Mouse (Mus musculus): ENCODE results near the gene Camta1. TPM values are rescaled to one million over a fixed set of nuclear protein-coding genes. Genes with fewer than 3 reads are reported as not detected.

Camta1 gene
- polyA plus RNA-seq, 1 experiment: 29.8 TPM

DNA sequence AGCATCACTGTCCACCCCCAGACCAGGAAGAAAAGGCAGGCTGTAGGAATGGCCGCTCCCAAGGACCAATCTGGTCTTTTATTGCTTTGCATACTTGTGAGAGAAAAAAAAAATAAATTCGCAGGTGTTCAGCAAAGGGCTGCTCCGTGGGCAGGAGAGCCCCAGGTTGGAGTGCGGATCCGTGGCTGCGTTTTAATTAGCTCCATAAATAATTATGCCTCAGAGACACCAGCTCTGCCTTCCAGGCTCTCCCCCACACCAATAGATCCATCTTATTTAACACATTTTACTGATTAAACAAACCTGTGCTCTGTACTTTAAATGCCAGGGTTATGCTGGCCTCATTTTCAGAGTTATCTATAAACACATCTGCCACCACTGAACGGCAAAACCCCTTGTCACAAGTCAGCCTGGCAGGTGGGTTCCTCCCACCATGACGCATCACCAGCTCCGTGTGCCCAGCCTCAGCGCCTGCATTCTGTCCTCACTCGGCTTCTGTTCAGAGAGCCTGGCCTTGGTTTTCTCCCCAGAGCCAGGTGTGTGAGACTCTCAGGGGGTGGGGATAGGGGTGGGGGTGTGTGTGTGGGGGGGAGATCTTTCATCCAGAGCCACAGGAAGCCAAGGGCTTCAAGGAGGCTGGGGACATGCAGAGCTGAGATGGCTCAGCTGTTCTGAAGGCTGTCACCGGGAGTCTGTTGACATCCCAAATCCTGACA lies 475.5 kb downstream of the Camta1 start:
- DNase-seq (ENCODE audit: low spot score): no peak

DNA sequence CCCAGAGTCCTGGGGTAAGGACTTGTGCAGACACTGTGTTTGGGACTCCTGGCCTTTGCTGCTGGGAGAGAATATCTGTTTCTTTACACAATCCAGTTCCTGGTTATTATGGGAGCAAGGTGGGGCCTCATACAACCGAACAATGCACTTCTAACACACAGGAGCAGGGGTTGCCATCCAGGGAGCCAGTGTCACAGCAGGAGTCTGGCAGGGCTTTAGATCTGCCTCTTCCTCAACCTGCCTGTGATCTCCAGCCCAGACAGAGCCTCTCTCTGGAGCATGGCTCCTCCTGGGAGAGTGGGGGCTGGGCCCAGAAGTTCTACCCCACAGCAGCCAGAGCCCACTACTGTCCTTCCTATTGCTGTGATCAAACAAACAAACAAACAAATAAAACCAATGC lies 483.9 kb downstream of the Camta1 start:
- DNase-seq (ENCODE audit: low spot score): no peak

DNA sequence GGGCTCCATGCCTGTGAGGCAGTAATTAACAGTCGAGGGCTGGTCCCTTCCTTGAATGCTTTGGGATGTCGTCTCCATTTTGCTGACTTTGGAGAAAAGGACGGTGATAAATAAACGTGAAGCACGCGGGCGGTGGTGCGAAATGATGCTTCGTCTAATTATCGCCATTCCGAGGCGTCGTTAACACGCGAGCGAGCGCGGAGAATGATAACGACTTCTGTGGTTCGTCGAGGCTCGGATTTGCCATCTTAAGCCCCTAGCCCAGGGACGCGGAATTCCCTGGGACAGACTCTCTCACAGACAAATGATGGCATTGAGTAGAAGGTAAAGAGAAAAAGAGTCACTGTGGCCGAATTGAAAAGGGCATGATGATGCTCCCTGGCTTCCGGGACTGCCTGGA lies 485.4 kb downstream of the Camta1 start:
- DNase-seq (ENCODE audit: low spot score): no peak

DNA sequence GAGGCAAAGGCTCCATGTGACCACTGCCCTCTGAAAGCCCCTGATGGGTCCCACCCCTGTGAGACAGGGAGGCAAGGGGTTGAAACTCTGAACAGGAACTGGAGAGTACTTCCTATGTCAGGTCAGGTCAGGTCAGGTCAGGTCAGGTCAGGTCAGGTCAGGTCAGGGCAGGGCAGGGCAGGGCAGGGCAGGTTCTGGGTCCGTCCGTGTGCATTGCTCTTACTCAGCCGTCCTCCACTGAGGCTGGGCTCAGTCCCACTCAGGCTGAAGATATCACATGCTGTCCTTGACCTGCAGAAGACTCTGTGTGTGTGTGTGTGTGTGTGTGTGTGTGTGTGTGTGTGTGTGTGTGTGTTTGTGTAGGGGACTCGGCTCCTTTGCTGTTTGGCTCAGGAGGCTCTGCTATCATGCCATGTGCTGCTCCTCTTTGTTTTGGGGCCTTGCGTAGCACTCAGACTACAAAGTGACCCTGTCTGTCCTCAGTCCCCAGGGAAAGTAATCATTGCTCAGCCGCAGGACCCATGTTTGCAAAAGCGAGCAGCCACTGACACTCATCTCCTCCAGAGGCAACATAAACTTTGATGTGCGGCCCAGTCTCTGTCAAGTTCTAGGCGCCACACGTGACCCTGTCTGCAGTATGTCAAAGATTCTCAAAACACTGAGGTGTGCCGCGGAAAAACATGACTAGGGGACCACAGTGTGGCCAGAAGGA lies 488.7 kb downstream of the Camta1 start:
- DNase-seq (ENCODE audit: low spot score): no peak

DNA sequence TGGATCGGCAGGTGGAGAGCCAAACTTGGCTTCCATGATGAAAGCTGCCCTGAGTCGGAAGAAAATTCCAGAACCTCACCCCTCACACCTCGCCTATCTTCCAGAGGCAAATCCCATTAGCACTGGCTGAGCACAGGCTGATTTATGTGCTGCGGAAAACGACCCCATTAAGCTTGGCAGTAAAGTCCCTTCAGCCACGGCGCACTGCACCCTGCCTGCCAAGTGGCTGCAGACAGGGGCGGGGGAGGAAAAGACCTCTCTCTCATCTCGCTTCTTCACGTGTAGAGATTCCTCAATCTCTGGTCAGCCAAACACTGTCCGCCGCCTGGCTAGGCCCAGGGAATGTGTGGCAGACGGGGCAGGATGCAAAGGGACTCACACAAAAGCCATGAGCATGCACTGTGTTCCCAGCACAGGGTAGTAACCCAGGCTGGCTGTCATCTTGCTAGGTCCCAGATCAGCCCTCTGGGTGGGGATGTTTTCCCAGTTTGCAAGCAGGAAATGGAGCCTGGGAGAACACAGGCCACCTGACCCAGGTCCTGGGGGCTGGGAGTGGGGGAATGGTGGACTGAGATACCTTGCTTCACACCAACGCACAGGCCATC lies 494.6 kb downstream of the Camta1 start:
- DNase-seq (ENCODE audit: low spot score): no peak

DNA sequence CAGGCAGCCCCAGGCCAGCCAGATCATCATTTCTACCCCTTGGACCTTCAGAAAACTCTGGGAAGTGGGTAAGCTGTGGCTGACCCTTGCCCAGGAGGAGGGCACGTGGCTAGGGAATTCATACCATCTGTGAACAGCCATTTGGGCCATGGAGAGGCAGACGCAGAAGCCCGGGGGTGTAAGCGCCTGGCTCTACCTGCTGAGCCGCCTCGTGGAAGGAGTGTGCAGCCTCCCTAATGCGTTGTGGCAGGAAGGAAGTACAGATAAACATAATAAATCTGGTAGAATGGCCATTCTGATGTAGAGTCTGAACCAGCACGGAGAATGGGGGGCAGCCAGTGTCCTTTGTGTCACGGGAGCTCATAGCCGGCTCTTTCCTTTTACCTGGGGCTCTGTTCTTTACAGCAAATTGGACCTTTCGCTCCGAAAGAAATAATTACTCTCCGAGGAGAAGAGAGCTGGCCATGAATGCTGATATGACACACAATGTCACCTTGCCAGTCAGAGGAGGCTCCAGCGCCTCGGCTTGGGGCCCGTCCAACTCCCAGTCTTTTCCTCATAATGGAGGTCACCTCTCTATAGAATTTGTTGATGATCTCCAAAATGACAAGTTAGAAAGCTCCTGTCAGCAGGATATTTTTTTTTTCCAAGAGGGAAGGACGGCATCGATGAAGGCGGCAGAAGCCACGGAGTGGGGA lies 500.6 kb downstream of the Camta1 start:
- no peak for DNase-seq (ENCODE audit: low spot score)

DNA sequence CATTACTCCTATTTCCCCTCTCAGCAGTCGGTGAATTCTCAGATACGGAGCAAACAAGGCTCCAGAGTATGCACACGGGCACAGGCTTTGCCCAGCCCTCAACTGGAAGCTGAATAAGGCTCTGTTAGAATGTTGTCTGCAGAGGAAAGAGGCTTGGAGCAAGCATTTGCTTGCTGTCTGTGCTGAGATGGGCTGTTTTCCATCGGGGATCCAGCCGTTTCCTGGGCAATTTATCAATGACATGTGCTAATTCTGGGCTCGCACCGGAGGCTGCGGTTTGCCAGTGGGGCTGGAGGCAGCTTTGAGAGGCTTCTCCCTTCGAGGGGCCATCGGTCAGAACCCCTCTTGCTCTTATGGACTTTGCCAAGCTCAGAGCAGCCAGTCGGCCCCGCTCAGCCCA lies 506.2 kb downstream of the Camta1 start:
- DNase-seq (ENCODE audit: low spot score): no peak

DNA sequence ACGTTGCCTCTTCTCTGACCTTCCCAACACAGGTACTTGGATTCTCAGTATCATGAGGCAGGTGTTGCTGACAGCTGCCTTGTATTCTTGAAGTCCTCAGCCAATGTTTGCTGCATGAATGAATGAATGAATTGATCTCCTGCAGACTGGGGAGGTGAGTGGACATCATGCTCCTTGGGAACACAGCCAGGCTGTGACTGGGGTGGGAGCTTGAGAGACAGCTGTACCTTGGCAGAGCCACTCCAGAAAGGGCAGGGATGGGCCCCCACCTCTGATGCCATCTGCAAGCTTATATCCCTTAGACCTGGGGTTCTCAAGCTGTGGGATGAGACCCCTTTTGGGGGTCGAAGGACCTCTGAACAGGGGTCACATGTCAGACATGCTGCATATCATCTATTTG lies 508.9 kb downstream of the Camta1 start:
- DNase-seq (ENCODE audit: low spot score): no peak

DNA sequence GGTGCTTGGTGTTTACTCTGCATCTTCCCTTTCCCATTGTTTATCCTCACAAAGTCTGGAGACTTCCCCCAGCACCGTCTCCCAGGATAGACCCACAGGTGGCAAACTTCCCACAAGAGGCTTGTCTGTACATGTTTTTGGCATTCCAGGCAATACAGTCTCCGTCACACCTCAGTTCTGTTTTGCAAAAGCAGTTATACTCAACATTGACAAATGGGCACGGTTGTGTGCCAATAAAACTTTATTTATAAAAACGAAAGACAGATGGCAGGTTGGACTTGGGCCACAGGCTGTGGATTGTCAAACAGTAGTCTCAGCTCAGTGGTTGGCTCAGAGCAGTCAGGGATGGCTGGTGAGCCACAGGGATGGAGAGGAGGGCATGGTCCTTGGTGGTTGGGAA lies 509.4 kb downstream of the Camta1 start:
- no peak for DNase-seq (ENCODE audit: low spot score)

DNA sequence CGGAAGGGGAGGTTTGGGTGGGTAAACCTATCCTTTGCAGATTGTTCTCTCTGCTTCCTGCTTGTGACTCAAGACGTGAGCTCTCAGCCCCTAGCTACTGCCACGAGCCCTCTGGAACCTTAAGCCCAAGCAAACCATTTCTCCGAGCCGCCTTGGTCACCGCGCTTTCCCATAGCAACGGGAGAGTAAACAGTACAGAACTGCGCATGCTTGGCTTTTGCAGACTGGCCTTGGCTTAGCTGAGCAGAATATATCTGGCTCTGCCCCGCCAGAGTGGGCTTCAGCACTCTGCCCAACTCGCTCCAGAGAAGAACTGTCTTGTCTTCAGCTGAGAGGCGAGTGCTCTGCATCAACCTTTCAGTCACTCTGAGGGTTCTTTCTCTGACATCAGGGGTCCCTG lies 509.9 kb downstream of the Camta1 start:
- DNase-seq (ENCODE audit: low spot score): no peak

DNA sequence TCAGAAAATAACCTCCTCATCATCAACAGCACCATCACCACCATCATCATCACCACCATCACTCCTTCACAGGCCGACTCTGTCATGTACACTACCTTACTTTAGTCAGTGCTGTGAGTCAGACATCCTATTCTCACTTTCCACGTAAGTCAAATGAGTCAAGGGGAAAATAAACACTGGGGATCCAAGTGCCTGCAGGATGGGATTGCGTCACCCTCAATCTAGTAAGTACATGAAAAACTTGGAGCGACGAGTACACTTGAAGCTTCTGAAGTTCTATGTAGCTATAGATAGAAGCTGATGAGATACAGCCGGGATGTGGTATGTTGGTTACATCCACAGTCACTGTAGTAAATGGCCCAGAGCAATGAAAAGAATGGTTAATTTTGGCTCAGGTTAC lies 514.1 kb downstream of the Camta1 start:
- DNase-seq (ENCODE audit: low spot score): no peak

DNA sequence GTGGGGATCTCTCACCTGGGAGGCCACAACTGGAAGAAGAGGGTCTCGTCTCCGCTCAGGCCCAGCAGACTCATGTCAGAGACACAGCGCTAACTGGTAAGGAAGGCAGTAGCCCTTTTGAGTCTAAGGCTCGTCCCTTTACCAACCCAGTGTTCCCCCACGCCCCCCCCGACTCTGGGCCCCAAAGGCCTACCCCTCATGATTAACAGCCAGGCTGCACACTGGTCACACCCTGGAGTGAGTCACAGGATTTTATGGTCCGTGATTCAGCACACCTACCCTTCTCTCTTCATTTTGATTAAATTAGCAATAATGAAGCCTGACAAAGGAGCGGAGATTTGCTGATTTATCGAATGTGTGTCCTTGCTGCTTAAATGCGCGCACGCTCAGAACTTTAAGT lies 515.0 kb downstream of the Camta1 start:
- no peak for DNase-seq (ENCODE audit: low spot score)

DNA sequence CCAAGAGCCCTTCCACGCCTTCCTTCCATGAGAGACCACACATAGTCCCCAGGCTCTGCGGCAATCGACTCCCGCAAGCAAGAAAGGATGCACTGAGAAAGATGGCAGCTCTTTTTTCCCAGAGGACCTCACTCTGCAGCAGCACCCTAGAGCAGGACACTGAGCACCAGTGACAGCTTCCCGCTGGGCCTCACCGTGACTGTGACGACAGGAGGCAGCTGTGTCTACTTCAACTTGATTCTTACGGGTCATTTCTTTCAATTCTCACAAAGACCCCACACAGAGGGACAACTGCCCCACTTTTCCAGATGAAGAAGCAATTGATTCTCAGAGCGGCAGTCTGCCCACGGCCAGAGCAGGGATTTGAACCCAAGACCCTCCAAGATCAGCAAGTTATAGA lies 516.9 kb downstream of the Camta1 start:
- no peak for DNase-seq (ENCODE audit: low spot score)

DNA sequence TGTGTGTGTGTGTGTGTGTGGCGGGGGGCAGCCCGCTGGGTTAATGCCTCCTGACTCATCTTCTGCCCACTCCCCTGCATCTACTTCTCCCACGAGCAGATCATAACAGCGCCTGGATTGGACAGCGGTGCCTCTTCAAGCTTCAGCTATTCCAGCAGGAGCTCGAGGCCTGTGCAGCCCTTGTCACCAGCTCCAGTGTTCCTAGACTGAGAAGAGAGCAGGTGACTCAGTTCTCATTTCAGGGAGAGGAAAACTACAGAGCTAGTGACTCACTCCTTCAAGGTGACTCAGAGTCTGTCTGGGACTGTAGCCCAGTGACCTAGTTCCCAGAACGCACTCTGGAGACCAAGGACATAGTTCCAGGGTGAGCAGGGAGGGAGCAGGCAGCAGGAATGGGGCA lies 522.3 kb downstream of the Camta1 start:
- DNase-seq (ENCODE audit: low spot score): peak; percentile 27

DNA sequence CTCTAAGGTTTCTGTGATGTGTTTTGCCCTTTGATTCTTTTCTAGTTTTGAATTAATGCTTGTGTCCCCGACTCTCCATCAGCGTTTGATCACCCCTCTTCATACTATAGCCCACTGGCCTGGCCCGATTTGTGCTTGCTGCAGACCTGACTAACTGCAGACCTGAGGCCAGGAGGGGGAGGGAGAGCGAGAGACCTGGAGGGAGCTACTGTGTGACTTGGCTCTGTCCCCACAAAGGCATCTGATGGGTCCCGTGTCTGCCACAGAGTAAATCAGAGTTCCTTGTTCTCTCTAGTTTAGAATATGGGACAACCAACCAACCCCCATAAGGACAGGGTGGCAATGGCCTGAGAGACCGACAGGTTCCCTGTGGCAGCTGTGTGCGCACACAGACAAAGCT lies 522.7 kb downstream of the Camta1 start:
- no peak for DNase-seq (ENCODE audit: low spot score)

DNA sequence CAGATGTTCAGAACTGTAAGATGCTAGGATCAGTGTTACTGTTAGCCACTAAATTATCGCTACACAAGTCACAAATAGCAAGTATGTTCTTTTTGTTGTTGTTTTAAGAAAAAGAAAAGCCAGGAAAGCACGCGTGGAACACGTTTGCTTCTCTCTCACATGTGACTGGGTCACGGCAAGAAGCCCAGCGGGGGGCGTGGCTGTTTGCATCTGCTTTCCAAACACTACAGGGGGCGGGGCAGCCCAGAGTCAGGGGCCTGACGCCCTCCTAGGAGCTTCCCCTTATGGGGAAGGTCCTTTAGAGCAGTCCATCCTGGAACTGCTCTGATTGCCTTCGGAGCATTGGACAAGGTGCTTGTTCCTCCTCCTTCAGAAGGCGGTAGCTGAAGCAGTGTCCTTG lies 524.1 kb downstream of the Camta1 start:
- no peak for DNase-seq (ENCODE audit: low spot score)

DNA sequence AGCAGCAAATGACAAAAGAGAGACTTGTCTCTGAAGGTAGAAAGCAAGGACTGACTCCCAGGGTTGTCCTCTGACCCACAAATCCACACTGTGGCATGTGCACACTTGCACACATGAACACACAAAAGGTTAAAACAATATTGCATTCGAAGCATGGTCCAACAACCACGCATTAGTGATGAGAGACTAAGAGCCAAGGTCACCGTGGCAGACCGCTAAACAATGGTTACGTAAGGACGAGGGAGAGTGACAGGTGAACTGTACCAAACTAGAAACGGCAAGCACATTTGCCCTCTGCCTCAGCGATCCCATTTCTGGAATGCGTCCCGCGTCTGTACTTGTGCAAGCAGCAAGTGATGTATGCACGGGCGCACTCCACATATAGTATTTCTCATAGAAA lies 525.3 kb downstream of the Camta1 start:
- no peak for DNase-seq (ENCODE audit: low spot score)

DNA sequence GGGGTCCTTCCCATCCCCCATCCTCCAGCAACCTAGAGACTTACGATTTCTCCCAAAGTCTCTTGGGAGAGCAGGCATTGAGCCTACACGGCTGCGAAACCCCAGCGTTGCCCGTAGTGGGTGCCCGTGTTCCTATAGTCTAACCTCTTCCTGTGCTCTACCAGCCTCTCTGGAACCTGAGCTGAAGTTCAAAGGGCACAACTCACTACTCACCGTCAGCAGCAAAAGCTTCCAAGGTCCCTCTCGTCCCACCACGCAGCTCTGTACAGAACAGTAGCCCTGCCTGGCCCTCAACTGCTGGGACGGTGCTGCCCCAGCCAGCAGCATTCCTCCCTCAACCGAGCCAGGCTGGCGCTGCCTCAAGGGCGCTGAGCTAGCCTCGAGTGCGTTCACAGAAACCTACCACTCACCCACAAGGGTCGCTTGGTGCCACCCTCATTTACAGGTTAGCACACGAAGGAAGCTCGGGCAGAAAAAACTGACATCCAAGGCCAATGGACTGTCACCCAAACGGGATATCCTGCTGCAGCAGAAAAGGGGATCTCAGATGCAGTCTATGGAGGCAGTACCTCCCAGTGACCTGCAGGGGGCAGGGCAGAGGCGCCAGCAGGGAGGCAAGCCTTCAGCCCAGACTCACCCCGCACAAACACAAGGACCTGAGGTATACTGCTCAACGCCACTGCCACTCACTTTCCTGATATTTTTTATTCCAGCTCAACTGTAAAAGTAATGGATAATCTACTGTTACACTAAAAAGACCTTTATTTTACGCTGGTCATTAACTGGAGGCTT lies 526.5 kb downstream of the Camta1 start:
- peak; percentile 34 for DNase-seq (ENCODE audit: low spot score)

DNA sequence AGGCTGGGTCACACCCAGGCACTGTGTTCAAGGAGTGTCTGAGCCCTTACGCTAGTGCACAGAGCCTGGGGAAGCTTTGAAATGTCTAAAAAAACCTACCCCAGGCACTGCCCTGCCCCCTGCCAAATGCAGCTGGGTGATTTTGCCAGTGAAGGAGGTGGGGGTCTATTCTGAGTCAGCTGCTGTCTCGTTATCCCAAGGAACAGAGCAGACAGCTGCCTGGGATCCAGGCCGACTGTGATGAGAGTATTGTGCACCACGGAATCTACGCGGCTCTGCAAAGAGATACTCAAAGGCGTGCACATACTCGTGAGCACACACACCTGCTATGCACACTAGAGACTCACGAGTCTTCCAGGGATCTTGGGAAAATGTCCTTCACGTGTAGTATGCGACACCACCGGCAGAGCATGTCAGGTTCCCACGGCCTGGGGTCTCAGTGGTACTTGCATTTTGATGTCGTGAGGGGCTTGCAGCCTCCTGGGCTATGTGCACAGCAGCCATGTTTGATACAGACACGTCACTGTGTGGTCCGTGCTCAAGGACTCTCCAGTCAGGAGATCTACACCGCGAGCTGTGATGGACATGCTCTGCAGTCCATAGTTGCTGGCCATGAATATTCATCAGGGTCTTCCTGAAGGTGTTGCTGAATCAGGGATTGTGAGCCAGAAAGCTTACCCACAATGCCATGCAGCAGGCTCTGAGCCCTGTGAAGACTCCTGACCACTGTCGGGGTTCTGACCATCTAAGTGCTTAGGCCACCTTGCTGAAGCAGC lies 529.4 kb downstream of the Camta1 start:
- no peak for DNase-seq (ENCODE audit: low spot score)

DNA sequence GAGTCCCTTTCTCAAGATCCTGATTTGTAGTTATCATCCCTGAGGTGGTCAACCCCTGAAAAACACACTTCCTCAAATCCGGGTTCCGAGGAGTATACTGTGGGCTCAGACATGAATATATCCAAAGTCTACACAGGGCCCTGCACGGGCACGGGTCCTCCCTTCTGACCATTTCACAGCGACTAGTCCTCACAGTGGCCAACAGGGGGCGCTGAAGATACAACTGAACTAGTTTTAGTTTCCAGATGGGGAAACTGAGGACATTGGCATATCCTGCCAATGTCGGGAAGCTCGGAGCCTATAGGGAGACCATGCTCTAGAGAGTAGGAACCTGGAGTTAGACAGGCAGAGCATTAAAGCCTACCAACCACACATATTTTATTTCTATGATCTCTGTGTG lies 530.7 kb downstream of the Camta1 start:
- no peak for DNase-seq (ENCODE audit: low spot score)

DNA sequence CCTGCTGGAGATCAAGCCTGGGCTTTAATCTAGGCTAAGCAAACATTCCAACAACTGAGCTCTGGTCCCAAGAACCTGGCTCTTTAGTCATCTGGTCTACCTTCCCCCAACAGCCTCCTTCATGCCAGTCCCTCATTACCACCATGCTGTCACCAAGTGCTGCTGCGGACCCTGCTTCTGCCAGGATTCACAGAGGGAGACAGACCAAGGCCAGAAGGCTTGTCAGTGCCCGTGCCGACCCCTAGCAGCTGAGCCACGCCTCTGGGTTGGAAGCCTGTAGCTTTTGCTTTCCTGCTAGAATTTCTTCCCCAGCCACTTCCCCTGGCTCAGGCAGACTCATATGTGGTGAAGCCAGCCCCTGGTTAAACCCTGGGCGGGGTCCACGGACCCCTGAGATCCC lies 533.6 kb downstream of the Camta1 start:
- no peak for DNase-seq (ENCODE audit: low spot score)

Measured in urinary bladder, adult 2 months (tissue).